Mouse (Mus musculus): Measurements from ENCODE around the gene C87436. TPM values are rescaled to one million over a fixed set of nuclear protein-coding genes. Genes with fewer than 3 reads are reported as not detected.
A peak's percentile ranks its signal among the peaks of the same experiment; 100 is the strongest.

Gene C87436
- polyA plus RNA-seq, 1 experiment from 2014 or later, result 8.9 TPM

DNA sequence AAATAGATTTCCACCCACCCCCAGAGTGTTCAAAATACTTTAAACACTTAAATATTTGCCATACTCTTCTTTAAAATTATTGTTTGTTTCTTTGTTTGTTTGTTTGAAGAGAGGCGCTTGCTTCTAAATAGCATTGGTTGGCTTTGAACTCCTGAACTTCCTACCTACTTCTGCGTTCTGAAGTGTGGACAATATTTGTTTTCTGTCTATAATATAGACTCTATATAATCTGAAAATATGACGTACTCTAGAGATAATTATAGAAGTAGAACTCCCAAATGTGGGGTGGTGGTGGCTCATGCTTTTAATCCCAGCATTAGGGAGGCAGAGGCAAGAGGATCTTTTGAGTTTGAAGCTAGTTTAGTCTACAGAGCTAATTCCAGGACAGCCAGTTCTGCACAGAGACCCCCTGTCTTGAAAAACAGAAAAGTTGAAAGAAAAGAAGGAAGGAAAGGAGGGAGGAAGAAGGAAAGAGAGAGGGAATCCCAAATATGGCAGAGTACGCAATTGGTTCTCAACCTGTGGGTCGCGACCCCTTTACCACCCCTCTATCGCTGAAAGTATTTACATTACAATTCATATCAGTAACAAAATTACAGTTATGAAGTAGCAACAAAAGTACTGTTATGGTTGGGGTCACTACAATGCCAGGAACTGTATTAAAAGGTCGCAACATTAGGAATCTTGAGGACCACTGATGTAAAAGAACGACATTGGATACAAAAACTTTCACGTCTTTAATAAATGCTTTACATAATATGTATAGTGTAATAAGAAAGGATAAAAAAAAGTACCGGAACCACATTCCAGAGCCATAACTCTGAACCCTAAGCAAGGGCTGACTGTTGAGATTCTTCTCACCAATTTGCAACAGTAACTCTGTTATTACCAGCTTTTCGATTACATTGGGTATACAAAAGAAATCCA lies 35.2 kb upstream of the C87436 start:
- Histone ChIP-seq H3K79me2 (ENCODE audit: inconsistent target) (peaks cover 34% of the 10 kb centered on the region), H3K27ac (no peak overlapping the region), H3K4me3 (ENCODE audit: inconsistent target) (peak overlapping the region; percentile 75), H3K36me3 (ENCODE audit: inconsistent target) (no peaks in the 10 kb centered on the region)
- WGBS (ENCODE audit: missing documents), result 51% methylated on average over 10 of the region's 12 CpGs

DNA sequence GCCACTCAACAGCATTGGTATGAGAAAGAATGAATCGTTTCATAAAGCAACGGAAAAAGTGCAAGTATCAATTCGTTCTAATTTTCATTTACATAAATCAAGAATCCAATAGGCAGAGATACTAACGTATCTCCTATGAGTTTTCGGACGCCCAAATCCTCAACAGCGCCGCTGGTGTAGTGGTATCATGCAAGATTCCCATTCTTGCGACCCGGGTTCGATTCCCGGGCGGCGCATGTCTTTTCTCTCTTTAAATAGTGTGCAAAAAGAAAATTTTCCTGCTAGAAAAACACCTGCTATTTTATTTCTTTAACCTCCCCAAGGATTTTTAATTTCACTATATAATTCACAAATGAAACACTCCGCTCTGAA lies 34.5 kb upstream of the C87436 start:
- no peaks in the 10 kb centered on the region for H3K36me3 ChIP-seq (ENCODE audit: inconsistent target)
- H3K27ac ChIP-seq, result peak overlapping the region; percentile 79
- H3K4me3 ChIP-seq (ENCODE audit: inconsistent target), result peak overlapping the region; percentile 75
- under 1% methylated on average over 12 of the region's 15 CpGs for WGBS (ENCODE audit: missing documents)
- peaks cover 41% of the 10 kb centered on the region for H3K79me2 ChIP-seq (ENCODE audit: inconsistent target)

DNA sequence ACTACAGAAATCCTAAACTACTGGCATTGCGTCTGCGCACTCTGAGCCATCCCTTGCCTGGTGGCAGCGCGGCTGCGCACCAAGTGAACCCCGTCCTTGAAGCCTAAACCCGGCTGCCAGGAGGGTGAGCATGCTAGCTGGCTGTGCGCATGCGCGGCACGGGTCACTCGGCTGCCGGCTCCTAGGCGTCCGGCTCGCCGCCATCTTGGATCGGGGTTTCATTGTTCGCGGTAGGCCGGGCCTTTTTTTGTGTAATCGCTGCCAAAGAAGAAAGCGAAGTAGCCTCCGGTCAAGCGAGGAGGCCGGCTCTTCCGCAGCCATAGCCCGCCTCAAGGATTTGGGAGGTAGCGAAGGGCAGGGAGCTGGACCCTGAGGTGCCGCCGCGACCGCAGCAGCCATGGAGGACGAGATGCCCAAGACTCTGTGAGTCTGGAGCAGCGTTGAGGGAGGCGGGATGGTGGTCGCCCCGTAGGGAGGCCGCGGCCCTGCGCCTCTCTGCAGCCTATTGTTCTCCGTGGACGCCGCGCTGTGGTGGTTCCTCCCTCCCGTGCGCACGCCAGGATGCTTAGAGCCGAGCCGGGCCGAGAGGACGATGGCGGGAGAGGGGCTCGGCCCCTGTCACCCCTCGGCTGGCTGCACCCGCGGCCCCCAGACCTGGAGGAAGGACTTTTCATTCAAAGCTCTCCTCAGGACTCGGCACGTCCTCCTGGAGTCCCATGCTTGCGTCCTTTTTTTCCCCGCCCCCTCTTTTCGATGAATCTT lies 33.9 kb upstream of the C87436 start, which contains the start of gene Tia1:
TSS of gene Tia1 (plus strand) at position 120 of the 762 bp plus-strand sequence.
- WGBS (ENCODE audit: missing documents), result 1% methylated on average over 61 of the region's 62 CpGs
- H3K79me2 ChIP-seq (ENCODE audit: inconsistent target), result peaks cover 47% of the 10 kb centered on the region
- H3K4me3 ChIP-seq (ENCODE audit: inconsistent target), result peak within 1 kb of the TSS; percentile 75
- peak within 1 kb of the TSS; percentile 79 for H3K27ac ChIP-seq
- H3K36me3 ChIP-seq (ENCODE audit: inconsistent target), result no peaks in the 10 kb centered on the region

DNA sequence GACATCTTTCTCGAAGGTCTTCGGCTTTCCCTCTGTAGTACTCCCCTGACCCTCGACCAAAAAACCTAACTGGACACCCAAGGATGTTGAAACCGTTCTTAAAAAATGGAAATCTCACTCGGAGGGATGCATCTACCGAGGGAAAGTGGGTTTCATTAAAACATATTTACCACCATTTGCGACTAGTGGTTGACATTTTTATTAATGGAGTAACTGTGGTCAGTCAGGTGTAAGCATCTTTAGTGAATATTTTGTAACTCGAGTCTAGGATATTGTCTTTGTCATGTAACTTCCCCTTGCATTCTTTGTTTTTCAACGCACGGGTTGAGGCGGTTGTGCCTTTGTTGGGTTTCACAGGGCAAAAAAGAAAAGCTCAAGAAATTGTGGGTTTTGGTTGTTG lies 33.2 kb upstream of the C87436 start:
- H3K27ac ChIP-seq, result peak overlapping the region; percentile 79
- no peaks in the 10 kb centered on the region for H3K36me3 ChIP-seq (ENCODE audit: inconsistent target)
- 0% methylated on average over 11 of the region's 11 CpGs for WGBS (ENCODE audit: missing documents)
- peak overlapping the region; percentile 75 for H3K4me3 ChIP-seq (ENCODE audit: inconsistent target)
- peaks cover 54% of the 10 kb centered on the region for H3K79me2 ChIP-seq (ENCODE audit: inconsistent target)

DNA sequence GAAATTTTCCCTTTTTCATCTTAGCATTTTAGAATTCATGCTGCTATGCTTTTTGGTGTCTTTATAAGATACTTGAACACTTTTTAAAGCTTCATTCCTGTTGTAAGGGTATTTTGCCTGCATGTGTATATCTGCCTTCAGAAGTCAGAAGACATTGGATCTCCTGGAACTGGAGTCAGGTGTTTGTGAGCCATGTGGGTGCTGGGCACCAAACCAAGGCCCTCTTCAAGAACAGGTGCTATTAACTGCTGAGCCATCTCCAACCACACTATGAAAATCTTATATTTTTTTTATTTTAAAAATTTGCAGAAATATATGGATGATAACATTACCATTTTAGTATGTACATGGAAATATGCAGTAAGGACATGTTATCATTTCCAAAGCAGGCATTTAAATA lies 31.9 kb upstream of the C87436 start:
- Histone ChIP-seq H3K79me2 (ENCODE audit: inconsistent target) (peaks cover 67% of the 10 kb centered on the region), H3K4me3 (ENCODE audit: inconsistent target) (no peak overlapping the region), H3K36me3 (ENCODE audit: inconsistent target) (no peaks in the 10 kb centered on the region), H3K27ac (no peak overlapping the region)

DNA sequence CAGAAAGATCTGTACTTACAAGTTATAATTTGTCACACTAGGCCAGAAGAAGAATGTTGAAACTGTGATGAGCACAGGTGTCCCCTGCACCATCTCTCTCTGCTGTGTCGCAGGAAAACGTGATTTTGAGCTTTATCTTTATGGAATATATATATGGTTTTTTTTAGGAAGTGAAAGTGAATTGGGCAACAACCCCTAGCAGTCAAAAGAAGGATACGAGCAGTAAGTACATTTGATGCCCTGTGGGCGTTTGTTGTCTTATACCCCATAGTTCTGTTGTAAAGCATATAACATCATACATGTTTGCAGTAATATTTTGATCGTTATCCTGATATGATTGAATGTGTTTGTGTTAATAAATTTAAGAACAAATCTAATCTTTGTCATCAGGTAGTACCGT lies 19.5 kb upstream of the C87436 start:
- Histone ChIP-seq H3K36me3 (ENCODE audit: inconsistent target) (peaks cover 34% of the 10 kb centered on the region), H3K4me3 (ENCODE audit: inconsistent target) (no peak overlapping the region), H3K79me2 (ENCODE audit: inconsistent target) (no peaks in the 10 kb centered on the region), H3K27ac (no peak overlapping the region)
- WGBS (ENCODE audit: missing documents), result 22% methylated on average over 6 of the region's 6 CpGs

DNA sequence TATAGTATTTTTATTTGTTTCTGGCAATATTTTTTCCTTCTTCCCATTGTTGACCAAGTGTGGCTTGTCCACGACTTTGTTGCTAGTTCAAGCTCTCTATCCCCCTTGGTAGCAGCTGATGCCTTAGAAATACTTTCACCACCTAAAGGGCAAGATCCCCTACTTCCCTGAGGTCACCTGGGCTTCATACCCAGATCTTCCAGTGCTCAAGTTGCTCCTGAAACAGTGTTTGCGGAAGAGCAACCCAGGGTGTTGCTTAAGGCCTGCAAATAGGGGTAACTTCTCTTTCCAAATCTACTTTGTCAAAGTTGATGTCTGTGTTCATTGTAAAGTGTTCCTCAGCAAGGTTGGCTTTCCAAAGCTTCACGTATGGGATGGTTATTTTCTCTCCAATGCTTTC lies 18.9 kb upstream of the C87436 start:
- Histone ChIP-seq H3K79me2 (ENCODE audit: inconsistent target) (no peaks in the 10 kb centered on the region), H3K36me3 (ENCODE audit: inconsistent target) (peaks cover 39% of the 10 kb centered on the region), H3K4me3 (ENCODE audit: inconsistent target) (no peak overlapping the region), H3K27ac (no peak overlapping the region)
- 79% methylated on average over 3 of the region's 3 CpGs for WGBS (ENCODE audit: missing documents)

DNA sequence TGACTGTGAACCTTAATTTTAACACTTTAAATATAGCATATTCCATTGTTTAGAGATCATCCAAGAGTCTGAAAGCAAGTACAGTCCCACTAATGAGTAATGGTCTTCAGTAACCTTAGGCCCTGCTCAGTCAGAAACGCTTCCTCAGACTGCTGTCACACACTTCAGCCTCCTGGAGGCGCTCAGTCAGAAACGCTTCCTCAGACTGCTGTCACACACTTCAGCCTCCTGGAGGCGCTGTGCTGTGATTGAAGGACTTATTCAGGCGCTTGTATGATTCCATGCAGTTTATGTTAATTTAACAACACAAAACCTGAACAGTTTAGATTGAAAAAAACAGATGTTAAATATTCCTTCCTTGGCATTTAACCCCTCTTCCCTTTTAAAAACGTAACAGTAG lies 17.7 kb upstream of the C87436 start:
- H3K27ac ChIP-seq, result no peak overlapping the region
- H3K79me2 ChIP-seq (ENCODE audit: inconsistent target), result no peaks in the 10 kb centered on the region
- WGBS (ENCODE audit: missing documents), result 94% methylated on average over 6 of the region's 6 CpGs
- peaks cover 44% of the 10 kb centered on the region for H3K36me3 ChIP-seq (ENCODE audit: inconsistent target)
- H3K4me3 ChIP-seq (ENCODE audit: inconsistent target), result no peak overlapping the region

DNA sequence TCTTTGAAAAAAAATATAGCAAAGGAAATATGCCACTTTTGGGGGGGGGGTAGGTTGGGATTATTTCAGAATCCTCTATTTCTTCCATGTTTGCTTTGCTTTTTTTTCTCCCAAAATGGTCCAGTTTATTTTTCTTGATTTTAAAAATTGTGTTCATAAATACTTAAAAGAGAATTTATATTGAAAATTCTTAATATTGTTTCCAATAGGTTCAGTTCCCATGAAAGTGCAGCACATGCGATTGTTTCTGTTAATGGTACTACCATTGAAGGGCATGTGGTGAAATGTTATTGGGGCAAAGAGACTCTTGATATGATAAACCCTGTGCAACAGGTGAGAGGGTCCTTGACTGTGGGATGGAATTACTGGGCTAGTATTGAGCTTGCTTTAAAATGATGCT lies 11.8 kb upstream of the C87436 start, which contains the start of gene Gm44790:
TSS of gene Gm44790 (plus strand) at position 301 of the 400 bp plus-strand sequence.
- Histone ChIP-seq H3K79me2 (ENCODE audit: inconsistent target) (no peaks in the 10 kb centered on the region), H3K4me3 (ENCODE audit: inconsistent target) (no peak within 1 kb of the TSS), H3K36me3 (ENCODE audit: inconsistent target) (peaks cover 39% of the 10 kb centered on the region), H3K27ac (no peak within 1 kb of the TSS)
- 100% methylated on average over 1 of the region's 1 CpGs for WGBS (ENCODE audit: missing documents)

DNA sequence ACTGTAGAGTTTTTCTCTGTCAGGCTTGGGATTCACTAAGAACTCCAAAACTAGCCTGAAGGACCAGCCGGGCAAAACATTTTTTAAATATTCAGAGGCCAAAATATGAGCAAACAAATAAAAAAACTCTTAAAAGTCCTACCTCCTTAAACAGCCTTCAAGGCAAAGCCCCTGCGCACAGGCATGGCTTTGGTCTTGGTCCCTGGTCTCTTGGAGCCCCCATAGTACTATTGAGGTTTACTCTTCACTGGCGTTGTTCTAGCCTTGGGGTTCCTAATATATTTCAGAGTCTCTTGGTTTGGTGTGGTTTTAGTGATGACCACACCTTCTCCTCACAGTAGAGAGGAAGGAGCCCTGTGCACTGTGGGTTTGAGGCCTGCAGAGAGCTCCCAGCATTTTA lies 6.6 kb upstream of the C87436 start:
- Histone ChIP-seq H3K4me3 (ENCODE audit: inconsistent target) (no peak overlapping the region), H3K79me2 (ENCODE audit: inconsistent target) (no peaks in the 10 kb centered on the region), H3K36me3 (ENCODE audit: inconsistent target) (peaks cover 20% of the 10 kb centered on the region), H3K27ac (no peak overlapping the region)
- WGBS (ENCODE audit: missing documents), result 97% methylated on average over 3 of the region's 3 CpGs

DNA sequence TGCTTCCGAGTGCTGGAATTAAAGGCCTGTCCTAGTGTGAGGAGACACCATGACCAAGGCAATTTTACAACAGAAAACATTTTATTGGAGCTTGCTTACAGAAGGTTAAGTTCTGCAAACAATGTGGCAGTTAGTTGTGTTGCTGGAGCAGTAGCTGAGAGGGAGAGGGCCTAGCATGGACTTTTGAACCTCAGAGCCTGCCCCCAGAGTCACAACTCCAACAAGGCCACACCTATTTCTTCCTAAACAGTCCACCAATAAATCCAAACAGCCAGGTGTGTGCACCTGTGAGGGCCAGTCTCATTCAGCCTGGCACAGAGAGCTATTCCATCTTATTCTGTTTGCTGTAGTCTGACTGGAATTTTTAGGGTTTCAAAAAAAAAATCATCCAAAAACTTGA lies 4.5 kb upstream of the C87436 start:
- Histone ChIP-seq H3K27ac (no peak overlapping the region), H3K79me2 (ENCODE audit: inconsistent target) (no peaks in the 10 kb centered on the region), H3K36me3 (ENCODE audit: inconsistent target) (0 out of 2 replicates have a peak, but pooled peaks cover 2% of the 10 kb centered on the region), H3K4me3 (ENCODE audit: inconsistent target) (no peak overlapping the region)
- WGBS (ENCODE audit: missing documents), result 100% methylated on average over 1 of the region's 1 CpGs

DNA sequence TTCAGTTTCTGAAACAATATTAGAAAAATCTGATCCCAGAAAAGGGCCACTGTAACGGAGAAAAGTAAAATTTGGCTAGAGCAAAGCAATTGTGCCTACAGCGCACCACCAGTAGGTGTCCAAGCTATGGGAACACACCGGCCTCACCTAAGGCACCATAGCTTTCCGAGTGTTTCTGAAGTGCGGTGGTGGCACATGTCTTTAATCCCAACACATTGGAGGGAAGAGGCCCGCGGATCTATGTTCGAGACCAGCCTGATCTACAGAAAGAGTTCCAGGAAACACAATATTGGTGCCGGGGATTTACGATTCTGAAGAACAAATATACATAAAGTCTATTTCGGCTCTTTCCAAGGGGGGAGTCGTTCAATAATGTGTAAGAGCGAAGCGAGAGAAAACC lies 463 bp upstream of the C87436 start:
- Histone ChIP-seq H3K4me3 (ENCODE audit: inconsistent target) (peak overlapping the region; percentile 89), H3K79me2 (ENCODE audit: inconsistent target) (peaks cover 17% of the 10 kb centered on the region), H3K27ac (peak overlapping the region; percentile 96), H3K36me3 (ENCODE audit: inconsistent target) (no peaks in the 10 kb centered on the region)
- WGBS (ENCODE audit: missing documents), result 5% methylated on average over 14 of the region's 14 CpGs

DNA sequence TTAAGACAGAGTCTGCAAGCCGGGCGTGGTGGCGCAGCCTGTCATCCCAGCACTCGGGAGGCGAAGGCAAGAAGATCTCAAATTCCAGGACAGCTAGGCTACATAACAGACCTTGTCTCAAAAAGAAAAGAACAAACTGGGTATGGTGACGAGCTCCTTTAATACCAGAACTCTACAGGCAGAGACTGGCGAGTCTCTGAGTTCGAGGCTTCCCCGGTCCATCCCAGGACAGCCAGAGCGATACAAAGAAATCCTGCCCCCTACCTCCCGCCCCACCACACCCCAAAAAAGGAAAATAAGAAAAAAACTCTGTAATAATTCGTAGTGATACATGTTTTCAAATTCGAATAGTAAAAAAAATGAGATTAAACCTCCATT lies 934 bp downstream of the C87436 start:
- peak overlapping the region; percentile 89 for H3K4me3 ChIP-seq (ENCODE audit: inconsistent target)
- 3% methylated on average over 13 of the region's 13 CpGs for WGBS (ENCODE audit: missing documents)
- peaks cover 17% of the 10 kb centered on the region for H3K79me2 ChIP-seq (ENCODE audit: inconsistent target)
- H3K27ac ChIP-seq, result peak overlapping the region; percentile 96
- H3K36me3 ChIP-seq (ENCODE audit: inconsistent target), result peaks cover 5% of the 10 kb centered on the region; the same call in 1 of the 2 replicates

DNA sequence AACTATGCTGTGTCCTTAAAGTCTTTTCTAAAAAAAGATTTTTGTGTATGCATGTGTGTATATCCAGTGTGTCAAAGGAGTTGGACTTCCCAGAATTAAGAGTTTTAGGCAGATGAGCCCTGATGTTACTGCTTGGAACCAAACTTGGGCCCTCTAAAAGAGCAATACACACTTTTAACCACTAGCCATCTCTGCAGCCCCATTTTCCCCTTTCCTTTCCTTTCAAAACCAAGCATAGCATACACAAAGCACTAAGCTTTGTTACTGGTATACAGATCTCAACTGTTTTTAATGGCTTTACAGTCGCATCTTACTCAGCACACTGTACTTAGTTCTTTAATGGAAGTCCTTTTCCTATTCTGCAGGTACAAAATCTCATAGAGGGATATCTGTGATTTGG lies 1.4 kb downstream of the C87436 start:
- WGBS (ENCODE audit: missing documents), result 86% methylated on average over 1 of the region's 1 CpGs
- peak overlapping the region; percentile 96 for H3K27ac ChIP-seq
- peaks cover 17% of the 10 kb centered on the region for H3K79me2 ChIP-seq (ENCODE audit: inconsistent target)
- H3K36me3 ChIP-seq (ENCODE audit: inconsistent target), result peaks cover 9% of the 10 kb centered on the region; the same call in 1 of the 2 replicates
- peak overlapping the region; percentile 89 for H3K4me3 ChIP-seq (ENCODE audit: inconsistent target)

DNA sequence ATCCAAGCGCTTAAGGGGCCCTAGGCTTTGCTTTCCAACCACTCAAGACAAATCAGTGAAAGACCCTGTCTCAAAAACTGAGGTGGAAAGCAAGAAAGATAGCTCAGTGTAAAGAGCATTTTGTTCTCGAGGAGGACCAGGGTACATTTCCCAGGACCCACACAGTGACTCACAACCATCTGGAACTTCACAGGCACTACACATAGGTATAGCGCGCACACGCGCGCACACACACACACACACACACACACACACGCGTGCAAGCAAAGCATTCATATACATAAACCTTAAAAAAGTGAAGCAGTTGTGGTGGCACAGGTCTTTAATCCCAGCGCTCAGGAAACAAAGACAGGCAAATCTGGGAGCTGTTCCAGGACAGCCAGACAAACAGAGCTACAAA lies 3.4 kb downstream of the C87436 start:
- WGBS (ENCODE audit: missing documents), result 92% methylated on average over 10 of the region's 10 CpGs
- Histone ChIP-seq H3K79me2 (ENCODE audit: inconsistent target) (peaks cover 17% of the 10 kb centered on the region), H3K4me3 (ENCODE audit: inconsistent target) (no peak overlapping the region), H3K36me3 (ENCODE audit: inconsistent target) (peaks cover 17% of the 10 kb centered on the region; the same call in 1 of the 2 replicates), H3K27ac (no peak overlapping the region)

Measured in macrophage (primary cell).